Mouse (Mus musculus) stomach, postnatal 0 days (tissue): ENCODE data around the gene Tnfrsf9. TPM values are rescaled to one million over a fixed set of nuclear protein-coding genes. Genes with fewer than 3 reads are reported as not detected.
"Not testable (repeated sequence)": the region's sequence is repeated elsewhere in the genome, so short reads cannot be mapped to it uniquely, and the experiment has no call there.

Source experiments
- ATAC-seq: fragments of 200-750 bp; cut with Nextera tagmentation; 2 replicates; pipeline ENCODE4 v1.8.0; 2017; ENCODE audit not compliant: low FRiP score, low TSS enrichment
- DNase-seq: peaks from one replicate; pipeline ENCODE4 v3.0.0-alpha.2; 2016; ENCODE audit warnings: low spot score
- H3K27ac ChIP-seq: fragments of 300-500 bp; sonication (generic); replicated peaks from 2 replicates; pipeline ENCODE4 v1.5.1; 2014; ENCODE audit warnings: mild to moderate bottlenecking, control low read depth
- H3K27me3 ChIP-seq: fragments of 300-500 bp; sonication (generic); 2 replicates; pipeline ENCODE4 v1.6.1; 2014; ENCODE audit warnings: low read length; ENCODE audit not compliant: control insufficient read depth, insufficient read depth
- H3K36me3 ChIP-seq: fragments of 300-500 bp; sonication (generic); 2 replicates; pipeline ENCODE4 v1.6.1; 2014; ENCODE audit warnings: low read length, mixed read lengths; ENCODE audit not compliant: control insufficient read depth, insufficient read depth
- H3K4me1 ChIP-seq: fragments of 300-500 bp; sonication (generic); replicated peaks from 2 replicates; pipeline ENCODE4 v1.6.1; 2014; ENCODE audit warnings: antibody characterized with exemption; ENCODE audit not compliant: control insufficient read depth, insufficient read depth
- H3K4me2 ChIP-seq: fragments of 300-500 bp; sonication (generic); replicated peaks from 2 replicates; pipeline ENCODE4 v1.6.1; 2014; ENCODE audit warnings: low read depth, mild to moderate bottlenecking, control low read depth, moderate library complexity
- H3K4me3 ChIP-seq: fragments of 300-500 bp; sonication (generic); 2 replicates; pipeline ENCODE4 v1.5.1; 2014; ENCODE audit warnings: low read depth, low read length, control low read depth
- H3K9ac ChIP-seq: fragments of 300-500 bp; sonication (generic); 2 replicates; pipeline ENCODE4 v1.6.1; 2014; ENCODE audit warnings: mild to moderate bottlenecking, low read length, control low read depth, mixed read lengths
- H3K9me3 ChIP-seq: fragments of 300-500 bp; sonication (generic); 2 replicates; pipeline ENCODE4 v1.6.1; 2016; ENCODE audit warnings: low read length; ENCODE audit not compliant: control insufficient read depth
- CTCF ChIP-seq: IDR thresholded peaks from 2 replicates; pipeline ENCODE4 v1.5.1; 2016; ENCODE audit warnings: antibody characterized with exemption, low read depth, mild to moderate bottlenecking, moderate library complexity
- EP300 ChIP-seq: optimal IDR thresholded peaks from 2 replicates; pipeline ENCODE3; 2016; ENCODE audit warnings: antibody characterized with exemption
- WGBS: fragments of 180-500 bp; shearing (Covaris S2); extraction: QIAGEN DNeasy Blood & Tissue Kit; methylation state at CpG from one replicate; pipeline ENCODE4 v1.1.7; 2014; 5-methylcytosine and 5-hydroxymethylcytosine counted together
- polyA plus RNA-seq: library from polyadenylated mRNA; unstranded; fragments of >200 nt; fragmentation: Nextera tagmentation; extraction: Ambion mirVana; gene quantifications from 2 replicates; pipeline ENCODE4 v1.2.1, GENCODE M21; 2015

Tnfrsf9 gene
- polyA plus RNA-seq, 1 experiment from 2014 or later, result 0.22 TPM

DNA sequence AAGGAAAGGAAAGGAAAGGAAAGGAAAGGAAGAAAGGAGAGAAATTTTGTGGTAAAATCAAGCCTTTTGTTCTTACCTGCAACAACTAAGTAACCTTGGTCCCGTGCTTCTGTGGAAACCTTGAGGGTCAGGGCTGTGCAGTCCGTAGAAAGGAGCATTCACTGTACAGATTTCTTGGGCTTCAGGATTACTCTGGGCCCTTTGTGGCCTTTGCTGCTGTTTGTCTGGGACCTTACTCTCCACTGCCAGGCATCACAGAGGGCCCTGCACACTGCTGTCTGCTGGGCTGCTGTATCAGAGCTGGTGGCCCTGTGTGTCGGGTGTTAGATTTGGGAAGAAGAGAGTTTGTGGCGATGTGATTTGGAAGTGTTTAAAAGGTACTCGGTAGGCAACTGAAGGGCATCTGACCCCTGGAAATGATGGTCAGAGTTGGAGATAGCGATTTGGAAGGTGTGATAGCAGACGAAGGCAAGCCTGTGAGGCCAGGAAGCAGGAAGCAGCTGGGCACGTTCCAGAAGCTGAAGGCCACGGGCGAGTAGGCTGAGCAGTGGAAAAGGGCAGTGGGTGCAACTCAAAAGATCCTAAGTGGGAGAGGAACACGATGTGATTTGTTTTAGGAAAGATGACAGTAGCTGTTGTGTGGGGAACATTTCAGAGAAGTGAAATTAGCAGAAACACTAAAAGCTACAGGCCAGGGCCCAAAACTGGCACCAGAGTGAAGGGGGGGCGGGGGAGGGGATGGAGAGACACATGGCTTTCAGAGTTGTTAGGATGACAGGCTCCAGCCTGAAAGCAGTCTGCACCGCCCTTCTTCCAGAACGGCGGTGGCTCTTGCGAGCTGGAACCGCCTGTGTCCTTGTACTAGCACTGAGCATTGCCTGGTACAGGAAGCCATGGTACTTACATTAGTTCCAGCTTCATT lies 44.8 kb upstream of the Tnfrsf9 start:
- DNase-seq (no peak), ATAC-seq (no peak)
- Histone ChIP-seq H3K9me3 (no peaks in the 10 kb centered on the region), H3K4me1 (peaks cover 11% of the 10 kb centered on the region), H3K27me3 (no peaks in the 10 kb centered on the region), H3K4me2 (no peak overlapping the region), H3K27ac (peak overlapping the region; percentile 84), H3K9ac (no peak overlapping the region), H3K36me3 (peaks cover 16% of the 10 kb centered on the region), H3K4me3 (no peak overlapping the region)
- 49% methylated on average over 17 of the region's 17 CpGs for WGBS
- TF ChIP-seq EP300 (no peak), CTCF (no peak)

DNA sequence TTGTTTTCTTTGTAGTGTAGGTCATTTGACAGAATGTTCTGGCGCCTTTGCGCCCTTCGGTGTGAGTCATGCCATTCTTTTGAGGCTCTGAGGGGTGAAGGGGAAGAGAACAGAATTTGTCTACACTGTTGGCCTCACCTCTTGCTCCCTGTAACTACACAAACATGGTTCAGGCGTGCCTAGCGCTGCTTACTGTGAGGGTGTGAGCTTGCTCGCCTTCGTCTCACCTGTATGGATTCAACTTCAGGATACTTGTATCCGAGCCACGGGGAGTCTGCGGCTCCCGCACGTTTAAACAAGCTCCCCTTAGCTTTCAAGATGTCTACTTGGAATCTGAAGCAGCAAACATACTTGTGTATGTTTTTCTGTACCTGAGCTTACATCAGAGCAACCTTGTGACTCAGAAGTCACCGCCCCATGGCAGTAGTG lies 43.4 kb upstream of the Tnfrsf9 start:
- WGBS, result 58% methylated on average over 13 of the region's 13 CpGs
- H3K27ac ChIP-seq, result peak overlapping the region; percentile 84
- H3K4me2 ChIP-seq, result no peak overlapping the region
- H3K4me1 ChIP-seq, result peaks cover 11% of the 10 kb centered on the region
- no peak overlapping the region for H3K9ac ChIP-seq
- TF ChIP-seq CTCF (no peak), EP300 (no peak)
- ATAC-seq, result peak; percentile 54
- peaks cover 13% of the 10 kb centered on the region for H3K36me3 ChIP-seq
- H3K4me3 ChIP-seq, result no peak overlapping the region
- H3K9me3 ChIP-seq, result no peaks in the 10 kb centered on the region
- H3K27me3 ChIP-seq, result no peaks in the 10 kb centered on the region
- peak; percentile 50 for DNase-seq

DNA sequence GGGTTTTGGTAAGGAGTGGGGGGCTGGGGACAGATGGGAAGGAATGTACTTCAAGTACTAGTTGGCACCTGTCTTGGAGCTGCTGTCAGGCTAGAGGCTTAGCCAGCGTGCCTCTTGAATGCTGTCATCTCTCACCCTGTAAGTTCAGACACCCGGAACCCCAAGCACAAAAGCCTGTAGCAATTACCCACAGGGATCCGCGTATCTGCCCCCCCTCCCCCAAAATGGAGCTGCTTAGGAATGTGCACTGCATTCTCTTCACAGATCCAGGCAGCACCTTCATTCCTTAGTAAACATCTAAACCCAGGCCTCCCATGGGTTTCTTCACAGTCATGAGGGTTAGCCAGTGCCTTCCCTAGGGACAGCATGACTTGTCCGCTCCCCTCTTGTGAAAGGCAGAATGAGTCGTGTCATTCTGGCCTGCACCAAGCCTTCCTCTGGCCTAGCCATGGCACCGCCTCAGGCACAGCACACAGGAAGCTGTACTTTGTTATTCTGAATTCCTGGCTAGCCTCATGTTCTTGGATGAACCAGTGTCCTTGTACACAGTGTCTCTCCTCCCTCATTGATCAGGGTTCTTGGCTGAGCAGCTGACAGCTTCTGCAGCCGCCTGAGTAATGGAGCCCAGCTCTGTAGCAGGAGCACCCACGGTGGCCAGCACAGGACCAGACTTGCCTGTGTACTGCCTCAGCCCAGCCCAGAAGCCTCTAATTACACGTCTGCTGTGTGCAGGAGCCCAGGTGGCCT lies 42.8 kb upstream of the Tnfrsf9 start:
- DNase-seq (peak; percentile 55), ATAC-seq (peak; percentile 72)
- H3K27ac ChIP-seq, result peak overlapping the region; percentile 84
- H3K4me2 ChIP-seq, result no peak overlapping the region
- H3K27me3 ChIP-seq, result no peaks in the 10 kb centered on the region
- peaks cover 9% of the 10 kb centered on the region for H3K36me3 ChIP-seq
- peaks cover 11% of the 10 kb centered on the region for H3K4me1 ChIP-seq
- H3K9me3 ChIP-seq, result no peaks in the 10 kb centered on the region
- TF ChIP-seq CTCF (no peak), EP300 (no peak)
- no peak overlapping the region; the same call in 1 of the 2 replicates for H3K9ac ChIP-seq
- WGBS, result 15% methylated on average over 10 of the region's 10 CpGs
- H3K4me3 ChIP-seq, result no peak overlapping the region

DNA sequence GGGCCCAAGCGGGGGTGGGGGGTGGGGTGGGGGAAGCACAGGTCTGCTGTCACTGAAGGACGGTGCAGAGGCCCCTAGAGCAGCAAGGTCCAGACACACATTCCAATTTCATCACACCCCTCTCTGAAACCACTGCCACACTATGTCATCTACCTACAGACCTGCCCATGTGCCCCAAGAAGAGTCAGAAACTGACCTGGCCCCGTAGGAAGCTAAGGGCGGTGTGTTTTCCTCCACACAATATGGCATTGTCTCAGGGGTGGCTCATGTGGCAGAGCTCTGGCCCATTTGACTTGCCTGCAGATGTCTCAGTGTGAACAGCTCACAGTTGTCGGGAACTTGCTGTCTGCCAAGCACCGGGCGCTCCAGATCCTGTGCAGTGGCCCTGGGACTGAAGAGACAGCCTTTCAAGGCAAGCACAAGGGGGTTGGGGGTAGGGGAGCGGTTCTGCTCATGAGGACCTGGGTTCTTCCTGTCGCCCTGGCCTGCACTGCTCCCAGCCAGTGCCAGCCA lies 42.2 kb upstream of the Tnfrsf9 start:
- DNase-seq (no peak), ATAC-seq (0 out of 2 replicates have a peak, but pooled peaks have one; percentile 2)
- H3K36me3 ChIP-seq, result peaks cover 3% of the 10 kb centered on the region; the same call in 1 of the 2 replicates
- no peak overlapping the region for H3K4me2 ChIP-seq
- WGBS, result 35% methylated on average over 9 of the region's 9 CpGs
- no peak overlapping the region for H3K4me3 ChIP-seq
- H3K9me3 ChIP-seq, result no peaks in the 10 kb centered on the region
- peak overlapping the region; percentile 4; the same call in 1 of the 2 replicates for H3K9ac ChIP-seq
- H3K27ac ChIP-seq, result peak overlapping the region; percentile 84
- no peak for TF ChIP-seq EP300
- TF ChIP-seq CTCF, result no peak
- no peaks in the 10 kb centered on the region for H3K27me3 ChIP-seq
- peaks cover 11% of the 10 kb centered on the region for H3K4me1 ChIP-seq

DNA sequence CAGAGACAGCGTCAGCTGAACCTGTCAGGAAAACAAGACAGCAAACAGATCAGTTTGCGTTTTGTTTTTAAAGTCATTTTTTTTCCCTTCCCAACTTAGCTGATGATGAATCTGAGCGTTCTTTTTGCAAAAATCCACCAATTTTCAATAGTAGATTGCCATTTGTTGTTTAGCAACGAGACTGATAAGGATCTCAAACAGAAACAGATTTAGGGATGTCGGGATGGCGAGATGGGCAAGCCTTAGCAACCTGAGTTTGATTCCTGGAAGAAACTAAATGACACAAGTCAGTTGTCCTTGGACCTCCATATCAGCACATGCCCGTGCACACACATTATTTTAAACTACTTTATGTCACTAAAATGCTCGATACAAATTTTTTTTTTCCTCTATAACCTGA lies 41.7 kb upstream of the Tnfrsf9 start:
- Histone ChIP-seq H3K4me3 (no peak overlapping the region), H3K9ac (no peak overlapping the region), H3K4me1 (peaks cover 11% of the 10 kb centered on the region), H3K9me3 (no peaks in the 10 kb centered on the region), H3K36me3 (peaks cover 3% of the 10 kb centered on the region; the same call in 1 of the 2 replicates), H3K27me3 (no peaks in the 10 kb centered on the region), H3K4me2 (no peak overlapping the region), H3K27ac (peak overlapping the region; percentile 84)
- 63% methylated on average over 8 of the region's 8 CpGs for WGBS
- ATAC-seq (no peak), DNase-seq (no peak)
- TF ChIP-seq CTCF, result no peak
- TF ChIP-seq EP300, result no peak

DNA sequence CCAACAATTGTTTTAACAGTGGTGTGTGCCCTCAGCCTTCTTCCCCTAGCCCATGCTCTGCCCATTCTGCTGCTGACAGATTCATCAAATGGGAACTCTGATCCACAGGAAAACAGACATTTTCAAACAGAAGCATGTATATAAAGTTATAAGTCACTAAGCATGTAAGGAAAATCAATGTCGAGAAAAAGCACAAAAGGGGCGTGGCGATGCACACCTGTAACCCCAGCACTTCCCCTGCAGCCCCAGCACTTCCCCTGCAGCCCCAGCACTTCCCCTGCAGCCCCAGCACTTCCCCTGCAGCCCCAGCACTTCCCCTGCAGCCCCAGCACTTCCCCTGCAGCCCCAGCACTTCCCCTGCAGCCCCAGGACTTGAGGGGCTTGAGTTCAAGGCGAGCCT lies 39.9 kb upstream of the Tnfrsf9 start:
- H3K27ac ChIP-seq, H3K4me2 ChIP-seq, H3K27me3 ChIP-seq, ATAC-seq, DNase-seq, H3K36me3 ChIP-seq, H3K9ac ChIP-seq, H3K4me3 ChIP-seq: not testable (repeated sequence)
- Histone ChIP-seq H3K9me3 (peaks cover 12% of the 10 kb centered on the region), H3K4me1 (peaks cover 11% of the 10 kb centered on the region)
- WGBS, result 59% methylated on average over 4 of the region's 4 CpGs
